Mouse (Mus musculus): Measurements from ENCODE around the gene 5730455P16Rik. TPM values are rescaled to one million over a fixed set of nuclear protein-coding genes. Genes with fewer than 3 reads are reported as not detected.

Gene 5730455P16Rik
- polyA plus RNA-seq, 1 experiment from 2014 or later = 6.6 TPM

GRCm38 (mm10) chr11:80368949-80369348, 8.9 kb downstream of the 5730455P16Rik start:
- WGBS (ENCODE audit: insufficient replicate concordance) = 90% methylated on average over 1 of the region's 1 CpGs
- Histone ChIP-seq H3K4me2 (ENCODE audit: low read depth, low read length) (no peak overlapping the region), H3K27me3 (ENCODE audit: insufficient read depth, low read length) (no peaks in the 10 kb centered on the region), H3K36me3 (replicated peaks; ENCODE audit: insufficient read depth, low read length) (peaks cover 46% of the 10 kb centered on the region), H3K4me1 (ENCODE audit: insufficient read depth) (no peaks in the 10 kb centered on the region), H3K27ac (ENCODE audit: low read depth) (no peak overlapping the region), H3K9ac (replicated peaks) (no peak overlapping the region), H3K9me3 (ENCODE audit: low read length) (no peaks in the 10 kb centered on the region), H3K4me3 (ENCODE audit: low read depth, low read length) (no peak overlapping the region)
- ATAC-seq = no peak
- no peak for DNase-seq
- TF ChIP-seq CTCF (IDR thresholded peaks at IDR 0.05; ENCODE audit: low read depth) = no peak
- no peak for TF ChIP-seq EP300 (IDR thresholded peaks at IDR 0.05; ENCODE audit: low read depth)

- no peak overlapping the region for H3K4me3 ChIP-seq (ENCODE audit: low read depth, low read length)
- 0 out of 2 replicates have a peak, but pooled peaks cover 6% of the 10 kb centered on the region for H3K36me3 ChIP-seq (replicated peaks; ENCODE audit: insufficient read depth, low read length)
- H3K4me2 ChIP-seq (ENCODE audit: low read depth, low read length) = no peak overlapping the region
- no peak overlapping the region for H3K9ac ChIP-seq (replicated peaks)
- no peaks in the 10 kb centered on the region for H3K4me1 ChIP-seq (ENCODE audit: insufficient read depth)
- H3K27me3 ChIP-seq (ENCODE audit: insufficient read depth, low read length) = no peaks in the 10 kb centered on the region
- H3K9me3 ChIP-seq (ENCODE audit: low read length) = no peaks in the 10 kb centered on the region
- ATAC-seq = no peak
- DNase-seq = peak; percentile 35
- H3K27ac ChIP-seq (ENCODE audit: low read depth) = no peak overlapping the region
- no peak for TF ChIP-seq EP300 (IDR thresholded peaks at IDR 0.05; ENCODE audit: low read depth)
- TF ChIP-seq CTCF (IDR thresholded peaks at IDR 0.05; ENCODE audit: low read depth) = peak; percentile 41
- 17% methylated on average over 4 of the region's 4 CpGs for WGBS (ENCODE audit: insufficient replicate concordance)
These were observed 23.0 kb downstream of the 5730455P16Rik start for GRCm38 (mm10) chr11:80354832-80355231.

- no peaks in the 10 kb centered on the region for H3K4me1 ChIP-seq (ENCODE audit: insufficient read depth)
- no peaks in the 10 kb centered on the region for H3K27me3 ChIP-seq (ENCODE audit: insufficient read depth, low read length)
- H3K27ac ChIP-seq (ENCODE audit: low read depth) = no peak overlapping the region
- H3K4me2 ChIP-seq (ENCODE audit: low read depth, low read length) = no peak overlapping the region
- H3K9ac ChIP-seq (replicated peaks) = no peak overlapping the region
- no peak overlapping the region for H3K4me3 ChIP-seq (ENCODE audit: low read depth, low read length)
- 67% methylated on average over 5 of the region's 5 CpGs for WGBS (ENCODE audit: insufficient replicate concordance)
- TF ChIP-seq CTCF (IDR thresholded peaks at IDR 0.05; ENCODE audit: low read depth) = peak; percentile 95
- no peak for TF ChIP-seq EP300 (IDR thresholded peaks at IDR 0.05; ENCODE audit: low read depth)
- H3K36me3 ChIP-seq (replicated peaks; ENCODE audit: insufficient read depth, low read length) = no peaks in the 10 kb centered on the region
- DNase-seq = peak; percentile 86
- ATAC-seq = no peak
- no peaks in the 10 kb centered on the region for H3K9me3 ChIP-seq (ENCODE audit: low read length)
These were observed 25.9 kb downstream of the 5730455P16Rik start for GRCm38 (mm10) chr11:80351832-80352430.

- Histone ChIP-seq H3K9ac (replicated peaks) (no peak overlapping the region), H3K4me1 (ENCODE audit: insufficient read depth) (no peaks in the 10 kb centered on the region), H3K9me3 (ENCODE audit: low read length) (no peaks in the 10 kb centered on the region), H3K27ac (ENCODE audit: low read depth) (no peak overlapping the region), H3K36me3 (replicated peaks; ENCODE audit: insufficient read depth, low read length) (no peaks in the 10 kb centered on the region), H3K4me2 (ENCODE audit: low read depth, low read length) (no peak overlapping the region), H3K27me3 (ENCODE audit: insufficient read depth, low read length) (no peaks in the 10 kb centered on the region), H3K4me3 (ENCODE audit: low read depth, low read length) (no peak overlapping the region)
- no peak for ATAC-seq
- 56% methylated on average over 2 of the region's 2 CpGs for WGBS (ENCODE audit: insufficient replicate concordance)
- DNase-seq = no peak
- no peak for TF ChIP-seq EP300 (IDR thresholded peaks at IDR 0.05; ENCODE audit: low read depth)
- TF ChIP-seq CTCF (IDR thresholded peaks at IDR 0.05; ENCODE audit: low read depth) = no peak
These were observed 35.4 kb downstream of the 5730455P16Rik start for GRCm38 (mm10) chr11:80342482-80342881.

GRCm38 (mm10) chr11:80336351-80336730, 41.5 kb downstream of the 5730455P16Rik start:
- H3K27ac ChIP-seq (ENCODE audit: low read depth) = no peak overlapping the region
- ATAC-seq (no peak), DNase-seq (no peak)
- no peaks in the 10 kb centered on the region for H3K4me1 ChIP-seq (ENCODE audit: insufficient read depth)
- H3K9ac ChIP-seq (replicated peaks) = no peak overlapping the region
- no peaks in the 10 kb centered on the region for H3K36me3 ChIP-seq (replicated peaks; ENCODE audit: insufficient read depth, low read length)
- H3K27me3 ChIP-seq (ENCODE audit: insufficient read depth, low read length) = 0 out of 2 replicates have a peak, but pooled peaks cover 5% of the 10 kb centered on the region
- H3K4me2 ChIP-seq (ENCODE audit: low read depth, low read length) = no peak overlapping the region
- WGBS (ENCODE audit: insufficient replicate concordance) = 19% methylated on average over 6 of the region's 6 CpGs
- H3K9me3 ChIP-seq (ENCODE audit: low read length) = no peaks in the 10 kb centered on the region
- H3K4me3 ChIP-seq (ENCODE audit: low read depth, low read length) = no peak overlapping the region
- TF ChIP-seq EP300 (IDR thresholded peaks at IDR 0.05; ENCODE audit: low read depth) (no peak), CTCF (IDR thresholded peaks at IDR 0.05; ENCODE audit: low read depth) (no peak)

- DNase-seq (no peak), ATAC-seq (no peak)
- Histone ChIP-seq H3K36me3 (replicated peaks; ENCODE audit: insufficient read depth, low read length) (no peaks in the 10 kb centered on the region), H3K27ac (ENCODE audit: low read depth) (no peak overlapping the region), H3K4me1 (ENCODE audit: insufficient read depth) (no peaks in the 10 kb centered on the region), H3K9me3 (ENCODE audit: low read length) (no peaks in the 10 kb centered on the region), H3K4me2 (ENCODE audit: low read depth, low read length) (no peak overlapping the region), H3K9ac (replicated peaks) (no peak overlapping the region), H3K27me3 (ENCODE audit: insufficient read depth, low read length) (0 out of 2 replicates have a peak, but pooled peaks cover 5% of the 10 kb centered on the region), H3K4me3 (ENCODE audit: low read depth, low read length) (no peak overlapping the region)
- TF ChIP-seq EP300 (IDR thresholded peaks at IDR 0.05; ENCODE audit: low read depth) (no peak), CTCF (IDR thresholded peaks at IDR 0.05; ENCODE audit: low read depth) (no peak)
- 16% methylated on average over 7 of the region's 7 CpGs for WGBS (ENCODE audit: insufficient replicate concordance)
These were observed 42.1 kb downstream of the 5730455P16Rik start for GRCm38 (mm10) chr11:80335609-80336350.
